8 mouse cellular contexts compared by ENCODE assay signal in genomic region chr11:4602691-4603441, GRCm38 (mm10). TPM values are rescaled to one million over a fixed set of nuclear protein-coding genes. Genes with fewer than 3 reads are reported as not detected.
DNase-seq lines count a peak whose midpoint lies in the region; ATAC-seq lines count a peak whose summit lies in the region.
"Had no signal": no experiment of that assay in that cellular context is flagged by ENCODE, and none has a peak within 500 bp of the region (broad histone marks: within the 10 kb centered on the region; RNA-seq: fewer than 3 reads in every experiment).

No protein-coding gene starts in this region.

- H3K4me2 ChIP-seq in heart, embryonic 11.5 days = peak overlapping the region; percentile 35
- H3K4me2 ChIP-seq in neural tube, embryonic 13.5 days = 0 out of 2 replicates have a peak overlapping the region, but pooled peaks have one; percentile 0

- H3K27ac ChIP-seq in heart, embryonic 11.5 days (ENCODE audit: low read depth, low read length) = peak overlapping the region; percentile 30; the same call in 1 of the 2 replicates
- H3K27ac ChIP-seq in neural tube, embryonic 13.5 days (replicated peaks) = no peak overlapping the region
- H3K27ac ChIP-seq: liver, embryonic 14.5 days had no signal

- H3K4me1 ChIP-seq in heart, embryonic 11.5 days (ENCODE audit: control insufficient read depth, insufficient read depth, low read length) = peaks cover 17% of the 10 kb centered on the region; the same call in 1 of the 2 replicates
- H3K4me1 ChIP-seq in neural tube, embryonic 13.5 days (replicated peaks) = peaks cover 27% of the 10 kb centered on the region

- peak; percentile 36 for DNase-seq in ovary, postnatal 36 days (ENCODE audit: low spot score)
- DNase-seq in ovary, adult 18-20 months (ENCODE audit: low spot score) = no peak
- DNase-seq in kidney, postnatal 36 days = peak; percentile 42 to 69
- no peak for DNase-seq in adipocyte (ENCODE audit: low spot score)

- no peak overlapping the region for H3K4me3 ChIP-seq in heart, embryonic 11.5 days (ENCODE audit: low read depth, low read length)
- no peak overlapping the region for H3K4me3 ChIP-seq in neural tube, embryonic 13.5 days

- H3K27me3 ChIP-seq in heart, embryonic 11.5 days (ENCODE audit: control insufficient read depth, insufficient read depth, low read length) = no peaks in the 10 kb centered on the region
- no peaks in the 10 kb centered on the region for H3K27me3 ChIP-seq in neural tube, embryonic 13.5 days

- H3K9ac ChIP-seq in heart, embryonic 11.5 days (ENCODE audit: low read depth, low read length) = peak overlapping the region; percentile 11; the same call in 1 of the 2 replicates
- no peak overlapping the region for H3K9ac ChIP-seq in neural tube, embryonic 13.5 days
- H3K9ac ChIP-seq: liver, embryonic 14.5 days had no signal

- H3K36me3 ChIP-seq in heart, embryonic 11.5 days (ENCODE audit: control insufficient read depth, insufficient read depth, low read length) = no peaks in the 10 kb centered on the region
- no peaks in the 10 kb centered on the region for H3K36me3 ChIP-seq in neural tube, embryonic 13.5 days

- WGBS in heart, embryonic 11.5 days (ENCODE audit: insufficient replicate concordance) = 44% methylated on average over 12 of the region's 12 CpGs
- WGBS in neural tube, embryonic 13.5 days = 29% methylated on average over 12 of the region's 12 CpGs

- 0 out of 2 replicates have a peak, but pooled peaks have one; percentile 58 for ATAC-seq in erythroblast, adult 5-6 weeks (replicated peaks; ENCODE audit: low FRiP score, poor library complexity, severe bottlenecking)
- ATAC-seq in heart, embryonic 11.5 days (replicated peaks; ENCODE audit: insufficient number of reproducible peaks, low FRiP score, low TSS enrichment) = no peak
- peak; percentile 60 for ATAC-seq in neural tube, embryonic 13.5 days (ENCODE audit: low read depth)

- no peaks in the 10 kb centered on the region for H3K9me3 ChIP-seq in heart, embryonic 11.5 days (replicated peaks; ENCODE audit: control insufficient read depth, low read length)
- H3K9me3 ChIP-seq in neural tube, embryonic 13.5 days = no peaks in the 10 kb centered on the region

RNA-seq across cellular contexts. Expression of gene Mtmr3, which starts 8.2 kb away (rescaled TPM):
- 203 and 214 TPM in 2 replicates for total RNA-seq in erythroblast, adult 5-6 weeks (2015; ENCODE audit: low replicate concordance)
- 462 and 508 TPM in 2 replicates for total RNA-seq in erythroblast, adult 5-6 weeks (2017; ENCODE audit: low replicate concordance)
- 21.4 and 24.4 TPM in 2 replicates for polyA plus RNA-seq in heart, embryonic 11.5 days (2014; fragmentation: Nextera tagmentation; extraction: Ambion mirVana)
- 28.1 and 33.4 TPM in 2 replicates for polyA plus RNA-seq in neural tube, embryonic 13.5 days (2015; fragmentation: Nextera tagmentation; extraction: Ambion mirVana)

RNA-seq across cellular contexts. Expression of gene Gm11032, which starts 17.0 kb away (rescaled TPM):
- total RNA-seq in erythroblast, adult 5-6 weeks (2015; ENCODE audit: low replicate concordance) = not detected in 2 replicates
- total RNA-seq in erythroblast, adult 5-6 weeks (2017; ENCODE audit: low replicate concordance) = not detected in 2 replicates
- polyA plus RNA-seq in heart, embryonic 11.5 days (2014; fragmentation: Nextera tagmentation; extraction: Ambion mirVana) = not detected in 2 replicates
- polyA plus RNA-seq in neural tube, embryonic 13.5 days (2015; fragmentation: Nextera tagmentation; extraction: Ambion mirVana) = not detected in 2 replicates
- polyA plus RNA-seq: liver, embryonic 14.5 days had no signal

RNA-seq across cellular contexts. Expression of gene Ascc2, which starts 34.7 kb away (rescaled TPM):
- total RNA-seq in erythroblast, adult 5-6 weeks (2015; ENCODE audit: low replicate concordance) = 5.6 and 13.4 TPM in 2 replicates
- 14.4 and 17.8 TPM in 2 replicates for total RNA-seq in erythroblast, adult 5-6 weeks (2017; ENCODE audit: low replicate concordance)
- 28.4 and 29.0 TPM in 2 replicates for polyA plus RNA-seq in heart, embryonic 11.5 days (2014; fragmentation: Nextera tagmentation; extraction: Ambion mirVana)
- polyA plus RNA-seq in neural tube, embryonic 13.5 days (2015; fragmentation: Nextera tagmentation; extraction: Ambion mirVana) = 22.3 and 23.7 TPM in 2 replicates

Comparison
In these comparisons a context has a peak if more than half of its experiments do, and no peak if none do; other contexts are left out.
1. DNase-seq: peak in ovary, postnatal 36 days (single experiment) and kidney, postnatal 36 days (2 of 2); none in ovary, adult 18-20 months (single experiment) and adipocyte (single experiment).